Mouse (Mus musculus) liver, embryonic 14.5 days (tissue): Measurements from ENCODE around the gene Notum.
A peak's percentile ranks its signal among the peaks of the same experiment; 100 is the strongest.

ENCODE experiments used
- CTCF ChIP-seq: IDR thresholded peaks from 2 replicates; pipeline ENCODE4 v1.5.1; 2016; ENCODE audit warnings: antibody characterized with exemption, low read depth, control low read depth
- EP300 ChIP-seq: IDR thresholded peaks from 2 replicates; pipeline ENCODE4 v1.6.1; 2016; ENCODE audit warnings: antibody characterized with exemption, low read depth

DNA sequence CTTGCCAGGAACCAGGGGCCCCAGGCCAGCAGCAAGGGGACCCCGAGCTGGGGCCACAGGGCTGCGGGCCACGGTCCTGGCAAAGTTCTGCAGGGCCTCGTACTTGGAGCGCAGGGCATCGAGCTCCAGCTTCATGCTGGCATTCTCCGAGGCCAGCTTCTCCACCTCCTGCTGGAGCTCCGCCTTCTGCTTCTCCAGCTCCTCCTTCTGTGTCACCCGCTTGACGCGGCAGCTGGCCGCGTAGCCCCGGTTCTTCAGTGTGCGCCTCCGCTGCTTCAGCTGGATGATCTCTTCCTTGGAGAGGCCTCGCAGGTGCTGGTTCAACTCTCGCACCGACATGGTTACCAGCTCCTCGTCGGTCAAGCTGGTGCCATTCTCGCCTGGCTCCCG, 31.6 kb downstream of the Notum start:
- TF ChIP-seq CTCF (0 out of 2 replicates have a peak, but pooled peaks have one; percentile 1), EP300 (no peak)
